Mouse (Mus musculus) 3134 (cell line): ENCODE results near the gene Synrg.

Source experiments
- DNase-seq: peaks from one replicate; pipeline ENCODE4 v3.0.0-alpha.2; 2011; ENCODE audit warnings: low spot score; ENCODE audit not compliant: insufficient read length; ENCODE audit errors: extremely low read depth

The Synrg gene

DNA sequence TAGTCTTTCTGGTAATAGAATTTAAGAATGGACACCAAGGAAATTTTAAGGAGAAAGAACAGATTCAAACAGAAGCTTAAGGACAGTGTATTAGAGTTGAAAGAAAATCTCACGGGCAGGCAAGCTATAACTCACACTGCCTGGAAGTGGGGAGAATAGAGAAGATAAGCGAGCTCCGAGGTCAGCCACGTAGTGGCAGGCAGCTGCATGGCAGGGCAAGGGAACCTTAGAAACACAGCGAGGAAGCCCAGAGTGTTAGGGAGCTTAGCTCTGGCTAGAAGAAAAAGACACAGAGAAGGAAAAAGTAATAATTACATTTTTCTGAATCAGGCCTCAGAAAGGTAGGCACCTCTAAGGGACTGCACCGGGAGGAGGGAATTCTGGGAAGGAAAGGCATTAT, 15.8 kb downstream of the Synrg start:
- no peak for DNase-seq

- no peak for DNase-seq
These were observed 17.1 kb downstream of the Synrg start for GRCm38 (mm10) chr11:83981338-83981737.

- no peak for DNase-seq
These were observed 27.5 kb downstream of the Synrg start for GRCm38 (mm10) chr11:83991701-83992100.

DNA sequence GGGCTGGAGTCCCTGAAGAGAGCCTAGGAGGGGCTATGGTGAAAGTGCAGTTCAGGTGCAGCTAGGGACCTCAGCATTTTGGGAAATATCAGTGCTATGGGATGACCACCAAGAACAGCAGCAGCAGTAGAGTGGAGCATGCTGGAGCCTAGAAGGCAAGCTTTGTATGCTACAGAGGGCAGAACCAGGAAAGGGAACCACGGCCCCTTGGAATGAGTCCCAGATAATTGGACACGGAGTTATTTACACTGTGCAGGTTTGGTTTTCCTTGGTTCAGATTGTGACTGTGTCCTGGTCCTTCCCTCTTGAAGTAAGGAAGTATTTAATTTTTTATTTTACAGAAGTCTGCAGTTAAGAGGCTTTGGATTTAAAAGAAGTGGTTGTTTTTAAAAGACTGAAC, 29.2 kb downstream of the Synrg start:
- DNase-seq = no peak

GRCm38 (mm10) chr11:83994481-83994880, 30.3 kb downstream of the Synrg start:
- DNase-seq = no peak

- no peak for DNase-seq
These were observed 31.3 kb downstream of the Synrg start for GRCm38 (mm10) chr11:83995535-83995950.

- no peak for DNase-seq
These were observed 33.1 kb downstream of the Synrg start for GRCm38 (mm10) chr11:83997171-83997868.

- DNase-seq = no peak
These were observed 34.8 kb downstream of the Synrg start for GRCm38 (mm10) chr11:83998993-83999392.

DNA sequence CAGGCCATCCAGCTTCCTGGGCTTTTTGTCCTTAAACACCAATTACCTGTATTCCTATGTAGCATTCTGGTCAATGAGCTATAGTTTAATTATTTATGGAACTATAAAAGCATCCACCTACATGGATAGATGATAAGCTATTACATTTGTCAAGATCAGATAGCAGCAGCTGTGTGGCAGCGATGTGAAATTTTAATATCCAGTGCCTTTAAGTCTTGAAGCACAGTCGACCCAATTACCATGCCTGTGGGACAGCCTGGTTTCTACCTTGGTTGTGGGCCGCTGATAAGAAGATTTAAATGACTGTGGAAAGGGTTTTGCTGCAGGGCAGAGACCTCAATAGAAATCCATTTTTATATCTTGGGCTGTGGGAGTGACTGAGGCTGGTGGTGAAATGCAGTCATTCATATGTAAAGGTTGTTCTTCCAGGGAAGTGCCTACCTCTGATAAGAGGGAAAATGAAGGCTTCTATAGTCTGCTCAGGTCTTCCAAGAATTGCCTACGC, 35.2 kb downstream of the Synrg start:
- no peak for DNase-seq

DNA sequence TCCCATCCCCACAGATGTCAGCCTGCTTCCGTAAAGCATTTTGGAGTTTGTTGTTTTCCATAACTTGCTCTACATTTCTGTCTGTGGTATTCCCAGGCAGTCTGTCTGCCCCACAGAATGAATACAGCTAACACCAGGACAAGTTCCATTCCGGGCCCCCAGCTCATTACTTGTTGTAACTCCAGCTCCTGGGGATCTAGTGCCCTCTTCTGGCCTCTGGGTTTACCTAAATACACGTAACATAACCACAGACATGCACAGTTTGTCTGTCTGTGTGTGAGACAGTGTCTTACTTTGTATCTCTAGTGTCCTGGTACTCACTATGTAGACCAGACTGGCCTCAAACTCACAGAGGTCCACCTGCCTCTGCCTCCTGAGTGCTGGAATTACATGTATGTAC, 37.0 kb downstream of the Synrg start:
- no peak for DNase-seq

DNA sequence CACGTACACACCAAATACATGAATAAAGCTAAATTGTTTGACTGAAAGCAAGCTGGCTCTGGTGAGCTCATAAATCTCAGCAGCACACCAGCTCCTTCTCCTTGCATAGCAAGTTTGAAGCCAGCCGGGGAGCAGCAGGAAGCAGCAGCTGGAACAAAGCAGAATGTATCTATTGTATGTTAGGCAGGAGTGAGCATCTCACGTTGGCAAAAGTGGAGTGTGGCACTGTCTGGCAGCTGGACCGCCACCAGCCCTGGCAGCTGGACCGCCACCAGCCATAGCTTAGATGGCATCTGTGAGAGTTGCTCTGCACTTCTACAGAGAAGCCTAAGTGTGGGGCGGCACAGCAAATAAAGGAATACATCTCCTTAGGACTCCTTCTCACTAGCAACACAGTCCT, 39.8 kb downstream of the Synrg start:
- no peak for DNase-seq

- no peak for DNase-seq
These were observed 44.8 kb downstream of the Synrg start for GRCm38 (mm10) chr11:84009001-84009400.

DNA sequence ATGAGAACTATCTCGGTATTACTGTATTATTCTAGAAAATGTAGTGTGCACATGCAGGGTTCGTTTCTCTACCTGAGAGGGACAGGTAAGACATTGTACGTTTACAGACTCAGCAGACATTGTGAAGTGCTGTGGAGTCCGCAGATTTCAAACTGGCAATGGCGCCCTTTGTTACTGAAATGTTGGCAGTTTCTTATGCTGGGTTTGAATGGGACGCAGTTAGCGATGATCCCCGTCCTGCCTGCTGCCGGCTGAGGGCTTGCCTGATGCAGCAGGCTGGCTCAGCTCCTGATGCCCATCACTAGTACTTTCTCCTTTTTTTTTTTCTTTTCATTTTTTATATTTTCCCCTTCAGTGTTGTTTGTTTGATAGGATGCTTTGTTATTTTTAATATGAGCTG, 46.2 kb downstream of the Synrg start:
- no peak for DNase-seq

DNA sequence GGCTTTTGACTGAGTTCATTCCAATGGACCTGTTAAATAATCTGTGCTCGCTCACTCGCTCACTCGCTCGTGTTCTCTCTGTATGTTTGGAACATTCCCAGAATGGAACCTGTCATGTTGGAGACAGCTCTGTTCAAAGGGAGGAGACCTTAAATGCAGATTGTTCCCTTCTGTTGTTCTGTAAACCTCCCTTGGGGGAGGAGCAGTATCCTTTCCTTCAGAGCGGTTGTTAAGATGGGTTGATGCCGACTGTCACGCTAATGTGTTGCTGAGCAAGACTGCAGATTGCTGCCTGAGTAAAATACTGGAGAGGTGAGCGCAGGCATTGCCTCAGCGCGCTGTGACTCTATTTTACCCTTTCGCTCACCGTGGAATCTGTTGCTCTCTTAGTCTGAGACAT, 46.8 kb downstream of the Synrg start:
- DNase-seq = no peak

DNA sequence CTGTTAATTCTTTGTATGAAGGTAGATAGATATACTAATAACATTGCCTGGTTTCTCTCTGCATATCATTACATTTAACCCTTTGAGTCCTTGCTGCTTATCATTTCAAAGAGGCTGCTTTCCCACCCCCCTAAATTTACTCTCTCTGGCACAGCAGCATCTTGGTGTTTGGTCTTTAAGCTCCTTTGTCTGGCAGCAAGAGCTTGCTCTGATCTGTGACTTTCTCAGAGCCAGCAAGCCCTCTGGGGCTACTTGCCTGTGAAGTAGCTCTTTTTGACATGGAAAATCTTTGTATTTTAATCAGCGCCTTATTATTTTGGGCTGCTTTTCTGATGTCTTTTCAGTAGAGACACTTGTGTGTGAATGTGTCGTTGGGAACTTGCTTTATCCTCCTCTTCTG, 47.3 kb downstream of the Synrg start:
- no peak for DNase-seq

DNA sequence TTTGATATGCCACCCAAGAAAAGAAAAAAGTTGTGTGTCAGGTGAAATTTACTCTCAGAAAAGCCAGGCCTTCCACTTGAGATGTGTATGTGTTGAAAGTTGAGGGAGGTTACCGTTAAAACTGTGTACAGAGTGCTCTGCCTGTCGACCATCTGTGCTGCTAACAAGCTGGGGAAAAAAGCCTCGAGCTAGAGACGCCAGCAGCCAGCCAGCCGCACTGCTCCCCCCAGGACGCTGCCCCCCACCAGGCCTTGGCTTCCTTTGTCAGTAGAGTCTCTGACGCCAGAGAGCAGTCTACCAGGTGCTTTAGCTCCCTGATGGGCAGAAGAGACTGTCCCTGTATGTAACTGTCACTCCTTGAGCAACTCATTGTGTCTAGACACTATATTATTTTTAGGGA, 48.9 kb downstream of the Synrg start:
- DNase-seq = no peak

- DNase-seq = no peak
These were observed 52.0 kb downstream of the Synrg start for GRCm38 (mm10) chr11:84016147-84016809.

DNA sequence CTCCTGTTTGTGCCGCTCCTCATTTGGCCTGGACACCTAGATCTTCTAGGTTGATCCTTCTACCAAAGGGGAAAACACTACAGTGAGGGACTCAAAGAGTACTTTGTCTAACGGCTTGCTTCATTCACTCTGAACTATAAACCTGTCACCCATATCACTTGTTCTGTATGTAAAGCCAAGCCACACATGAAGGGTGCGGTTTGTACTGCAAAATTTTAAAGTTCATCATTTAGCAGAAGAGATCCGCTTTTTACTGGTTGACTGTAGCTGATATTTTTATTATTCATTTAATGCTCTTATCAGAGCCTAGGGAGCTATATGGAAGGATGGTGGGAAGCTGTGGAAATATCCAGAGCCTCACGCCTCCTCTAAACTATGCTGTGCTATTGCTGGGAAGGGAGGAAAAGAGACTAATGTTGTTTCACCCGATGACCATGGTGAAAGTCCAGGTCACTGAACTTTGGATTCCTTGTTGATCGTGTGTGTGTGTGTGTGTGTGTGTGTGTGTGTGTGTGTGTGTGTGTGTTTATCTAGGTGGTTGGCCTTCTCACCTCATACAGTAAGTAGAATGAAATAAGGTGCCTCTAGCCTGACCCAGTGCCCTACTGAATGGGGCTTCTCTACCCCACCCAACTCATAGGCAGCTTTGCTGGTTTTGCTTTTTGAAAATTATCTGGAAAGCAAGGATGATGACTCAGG, 52.7 kb downstream of the Synrg start:
- DNase-seq = no peak

- peak; percentile 30 for DNase-seq
These were observed 63.0 kb downstream of the Synrg start for GRCm38 (mm10) chr11:84027231-84027630.

- no peak for DNase-seq
These were observed 64.2 kb downstream of the Synrg start for GRCm38 (mm10) chr11:84028271-84029028.

GRCm38 (mm10) chr11:84031971-84032370, 67.7 kb downstream of the Synrg start:
- DNase-seq = no peak
